Mouse (Mus musculus): ENCODE measurements at regions not wholly inside any gene's neighbourhood (a gene's known extent, or its start where the extent isn't known, plus 50 kb on each side); places are given as distances from the start of the nearest gene placed in this dataset.

GRCm38 (mm10) chr6:140995340-140996135 is 253.5 kb upstream of the Pde3a start:
- Histone ChIP-seq H3K27me3 (replicated peaks; ENCODE audit: control insufficient read depth, insufficient read depth, low read length) (no peaks in the 10 kb centered on the region), H3K4me1 (ENCODE audit: control insufficient read depth, insufficient read depth, low read length) (0 out of 2 replicates have a peak, but pooled peaks cover 2% of the 10 kb centered on the region), H3K9me3 (ENCODE audit: control insufficient read depth, low read length) (peaks cover 6% of the 10 kb centered on the region; the same call in 1 of the 2 replicates), H3K4me3 (ENCODE audit: low read length) (no peak overlapping the region), H3K36me3 (ENCODE audit: control insufficient read depth, insufficient read depth, low read length) (no peaks in the 10 kb centered on the region), H3K27ac (ENCODE audit: low read length) (peak overlapping the region; percentile 93), H3K4me2 (ENCODE audit: low read depth, low read length) (no peak overlapping the region; the same call in 1 of the 2 replicates), H3K9ac (ENCODE audit: low read depth, low read length) (no peak overlapping the region)
- peak; percentile 96 for ATAC-seq
- 57% methylated on average over 14 of the region's 14 CpGs for WGBS

GRCm38 (mm10) chr6:140998069-140998468 is 251.0 kb upstream of the Pde3a start:
- Histone ChIP-seq H3K4me1 (ENCODE audit: control insufficient read depth, insufficient read depth, low read length) (0 out of 2 replicates have a peak, but pooled peaks cover 2% of the 10 kb centered on the region), H3K36me3 (ENCODE audit: control insufficient read depth, insufficient read depth, low read length) (no peaks in the 10 kb centered on the region), H3K27me3 (replicated peaks; ENCODE audit: control insufficient read depth, insufficient read depth, low read length) (no peaks in the 10 kb centered on the region), H3K9me3 (ENCODE audit: control insufficient read depth, low read length) (no peaks in the 10 kb centered on the region), H3K9ac (ENCODE audit: low read depth, low read length) (no peak overlapping the region), H3K27ac (ENCODE audit: low read length) (no peak overlapping the region), H3K4me2 (ENCODE audit: low read depth, low read length) (no peak overlapping the region), H3K4me3 (ENCODE audit: low read length) (no peak overlapping the region)
- WGBS, result 87% methylated on average over 7 of the region's 7 CpGs
- ATAC-seq, result no peak

DNA sequence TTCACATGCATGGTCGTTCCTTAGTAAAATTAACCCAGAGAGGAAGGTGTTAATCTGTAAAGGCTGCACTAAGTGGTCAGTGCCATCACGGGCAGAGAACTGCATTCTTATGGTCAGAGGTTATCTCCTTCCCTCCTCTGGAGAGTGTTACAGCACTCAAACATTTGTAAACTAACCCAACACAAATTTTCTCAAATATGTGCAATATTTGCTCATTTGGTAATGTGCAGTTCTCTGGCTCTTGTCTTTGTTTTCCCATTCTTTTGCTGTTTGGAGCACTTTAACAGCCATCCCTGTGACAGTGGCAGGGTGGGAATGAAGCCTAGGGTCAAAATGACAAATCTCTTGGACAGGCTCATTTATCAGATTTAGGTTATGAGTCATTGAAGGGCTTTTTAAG is 248.5 kb upstream of the Pde3a start:
- Histone ChIP-seq H3K4me2 (ENCODE audit: low read depth, low read length) (no peak overlapping the region), H3K27ac (ENCODE audit: low read length) (no peak overlapping the region), H3K9me3 (ENCODE audit: control insufficient read depth, low read length) (no peaks in the 10 kb centered on the region), H3K9ac (ENCODE audit: low read depth, low read length) (no peak overlapping the region), H3K4me1 (ENCODE audit: control insufficient read depth, insufficient read depth, low read length) (no peaks in the 10 kb centered on the region), H3K27me3 (replicated peaks; ENCODE audit: control insufficient read depth, insufficient read depth, low read length) (no peaks in the 10 kb centered on the region), H3K4me3 (ENCODE audit: low read length) (no peak overlapping the region), H3K36me3 (ENCODE audit: control insufficient read depth, insufficient read depth, low read length) (no peaks in the 10 kb centered on the region)
- ATAC-seq, result no peak
- 41% methylated on average over 2 of the region's 2 CpGs for WGBS

GRCm38 (mm10) chr6:141001306-141001705 is 247.8 kb upstream of the Pde3a start:
- Histone ChIP-seq H3K4me1 (ENCODE audit: control insufficient read depth, insufficient read depth, low read length) (no peaks in the 10 kb centered on the region), H3K9me3 (ENCODE audit: control insufficient read depth, low read length) (no peaks in the 10 kb centered on the region), H3K4me3 (ENCODE audit: low read length) (no peak overlapping the region), H3K4me2 (ENCODE audit: low read depth, low read length) (no peak overlapping the region), H3K9ac (ENCODE audit: low read depth, low read length) (no peak overlapping the region), H3K27me3 (replicated peaks; ENCODE audit: control insufficient read depth, insufficient read depth, low read length) (no peaks in the 10 kb centered on the region), H3K36me3 (ENCODE audit: control insufficient read depth, insufficient read depth, low read length) (no peaks in the 10 kb centered on the region), H3K27ac (ENCODE audit: low read length) (no peak overlapping the region)
- WGBS, result 54% methylated on average over 3 of the region's 3 CpGs
- ATAC-seq, result no peak

GRCm38 (mm10) chr6:141015055-141015681 is 233.9 kb upstream of the Pde3a start:
- Histone ChIP-seq H3K9ac (ENCODE audit: low read depth, low read length) (no peak overlapping the region), H3K4me3 (ENCODE audit: low read length) (no peak overlapping the region), H3K27ac (ENCODE audit: low read length) (peak overlapping the region; percentile 86), H3K36me3 (ENCODE audit: control insufficient read depth, insufficient read depth, low read length) (no peaks in the 10 kb centered on the region), H3K9me3 (ENCODE audit: control insufficient read depth, low read length) (no peaks in the 10 kb centered on the region), H3K4me1 (ENCODE audit: control insufficient read depth, insufficient read depth, low read length) (no peaks in the 10 kb centered on the region; the same call in 1 of the 2 replicates), H3K4me2 (ENCODE audit: low read depth, low read length) (0 out of 2 replicates have a peak overlapping the region, but pooled peaks have one; percentile 9), H3K27me3 (replicated peaks; ENCODE audit: control insufficient read depth, insufficient read depth, low read length) (no peaks in the 10 kb centered on the region)
- peak; percentile 94 for ATAC-seq
- 49% methylated on average over 11 of the region's 11 CpGs for WGBS

- H3K4me3 ChIP-seq (ENCODE audit: low read length), result no peak overlapping the region
- 81% methylated on average over 4 of the region's 4 CpGs for WGBS
- no peak overlapping the region for H3K4me2 ChIP-seq (ENCODE audit: low read depth, low read length)
- no peaks in the 10 kb centered on the region for H3K27me3 ChIP-seq (replicated peaks; ENCODE audit: control insufficient read depth, insufficient read depth, low read length)
- no peak for ATAC-seq
- H3K27ac ChIP-seq (ENCODE audit: low read length), result no peak overlapping the region
- H3K9ac ChIP-seq (ENCODE audit: low read depth, low read length), result no peak overlapping the region
- H3K4me1 ChIP-seq (ENCODE audit: control insufficient read depth, insufficient read depth, low read length), result no peaks in the 10 kb centered on the region
- no peaks in the 10 kb centered on the region for H3K9me3 ChIP-seq (ENCODE audit: control insufficient read depth, low read length)
- no peaks in the 10 kb centered on the region for H3K36me3 ChIP-seq (ENCODE audit: control insufficient read depth, insufficient read depth, low read length)
Observed at GRCm38 (mm10) chr6:141023501-141023900, 225.6 kb upstream of the Pde3a start.

DNA sequence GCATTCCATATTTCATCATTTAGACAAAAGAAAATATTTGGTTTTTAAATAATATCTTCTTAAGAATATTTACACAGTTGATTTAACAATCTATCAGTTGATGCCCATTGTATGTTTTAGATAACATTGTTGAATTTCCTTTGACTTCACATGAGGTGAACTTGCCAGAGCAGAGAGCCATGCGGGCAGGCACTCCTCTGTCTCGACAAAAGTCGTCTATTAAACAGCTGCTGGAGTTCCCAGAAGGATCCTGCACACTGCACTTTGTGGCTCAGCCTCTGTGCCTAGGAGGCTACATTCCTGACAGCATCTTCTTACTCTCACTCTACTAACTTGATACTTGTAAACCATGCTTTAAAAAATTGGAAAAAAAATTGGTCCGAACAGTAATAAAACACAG is 221.7 kb upstream of the Pde3a start:
- Histone ChIP-seq H3K27ac (ENCODE audit: low read length) (no peak overlapping the region), H3K36me3 (ENCODE audit: control insufficient read depth, insufficient read depth, low read length) (no peaks in the 10 kb centered on the region), H3K4me2 (ENCODE audit: low read depth, low read length) (no peak overlapping the region), H3K9me3 (ENCODE audit: control insufficient read depth, low read length) (no peaks in the 10 kb centered on the region), H3K27me3 (replicated peaks; ENCODE audit: control insufficient read depth, insufficient read depth, low read length) (no peaks in the 10 kb centered on the region), H3K4me3 (ENCODE audit: low read length) (no peak overlapping the region), H3K4me1 (ENCODE audit: control insufficient read depth, insufficient read depth, low read length) (no peaks in the 10 kb centered on the region), H3K9ac (ENCODE audit: low read depth, low read length) (no peak overlapping the region)
- peak; percentile 66; the same call in 1 of the 2 replicates for ATAC-seq
- WGBS, result 42% methylated on average over 4 of the region's 4 CpGs

DNA sequence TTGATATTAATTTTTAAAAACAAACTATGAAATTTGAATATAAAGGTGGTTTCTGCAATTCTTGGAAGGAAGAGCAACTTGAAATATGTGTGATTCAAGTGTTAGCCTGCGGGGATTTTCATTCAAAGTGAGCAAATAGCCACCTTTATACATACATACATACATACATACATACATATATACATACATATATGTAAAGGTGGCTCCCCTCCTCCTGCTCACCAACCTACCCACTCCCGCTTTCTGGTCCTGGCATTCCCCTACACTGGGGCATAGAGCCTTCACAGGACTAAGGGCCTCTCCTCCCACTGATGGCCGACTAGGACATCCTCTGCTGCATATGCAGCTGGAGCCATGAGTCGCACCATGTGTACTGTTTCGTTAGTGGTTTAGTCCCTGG is 221.3 kb upstream of the Pde3a start:
- no peak overlapping the region for H3K4me3 ChIP-seq (ENCODE audit: low read length)
- H3K27me3 ChIP-seq (replicated peaks; ENCODE audit: control insufficient read depth, insufficient read depth, low read length), result no peaks in the 10 kb centered on the region
- ATAC-seq, result no peak
- H3K9ac ChIP-seq (ENCODE audit: low read depth, low read length), result no peak overlapping the region
- no peak overlapping the region for H3K27ac ChIP-seq (ENCODE audit: low read length)
- H3K9me3 ChIP-seq (ENCODE audit: control insufficient read depth, low read length), result no peaks in the 10 kb centered on the region
- H3K4me1 ChIP-seq (ENCODE audit: control insufficient read depth, insufficient read depth, low read length), result no peaks in the 10 kb centered on the region
- no peaks in the 10 kb centered on the region for H3K36me3 ChIP-seq (ENCODE audit: control insufficient read depth, insufficient read depth, low read length)
- 84% methylated on average over 5 of the region's 5 CpGs for WGBS
- H3K4me2 ChIP-seq (ENCODE audit: low read depth, low read length), result no peak overlapping the region

DNA sequence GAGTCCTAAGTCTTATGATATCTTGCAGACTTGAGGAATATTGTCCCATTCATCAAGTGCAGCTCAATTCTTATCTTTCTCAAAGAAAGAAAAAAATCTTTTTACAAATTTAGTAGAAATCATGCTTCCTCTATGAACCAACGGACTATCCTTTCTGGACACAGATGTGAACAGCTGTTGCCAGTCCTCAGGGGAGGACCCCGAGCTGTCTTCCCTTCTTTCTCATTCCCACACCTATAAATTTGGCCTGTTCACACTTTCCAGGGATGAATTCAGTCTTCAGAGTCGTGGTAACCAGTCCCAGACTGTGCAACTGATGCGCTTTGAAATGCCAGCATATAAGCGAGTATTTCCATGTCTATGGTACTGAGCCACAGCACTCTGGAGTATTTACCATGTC is 214.2 kb upstream of the Pde3a start:
- no peaks in the 10 kb centered on the region for H3K27me3 ChIP-seq (replicated peaks; ENCODE audit: control insufficient read depth, insufficient read depth, low read length)
- H3K4me3 ChIP-seq (ENCODE audit: low read length), result no peak overlapping the region
- H3K9me3 ChIP-seq (ENCODE audit: control insufficient read depth, low read length), result no peaks in the 10 kb centered on the region
- 62% methylated on average over 5 of the region's 5 CpGs for WGBS
- H3K9ac ChIP-seq (ENCODE audit: low read depth, low read length), result no peak overlapping the region
- ATAC-seq, result no peak
- no peaks in the 10 kb centered on the region for H3K4me1 ChIP-seq (ENCODE audit: control insufficient read depth, insufficient read depth, low read length)
- H3K36me3 ChIP-seq (ENCODE audit: control insufficient read depth, insufficient read depth, low read length), result no peaks in the 10 kb centered on the region
- no peak overlapping the region for H3K4me2 ChIP-seq (ENCODE audit: low read depth, low read length)
- H3K27ac ChIP-seq (ENCODE audit: low read length), result no peak overlapping the region
